Mouse (Mus musculus): ENCODE data around the gene Clic3. TPM values are rescaled to one million over a fixed set of nuclear protein-coding genes. Genes with fewer than 3 reads are reported as not detected.

Gene Clic3
- total and polyA plus RNA-seq, 3 experiments: 0.15 to 0.27 TPM; not detected in 1

DNA sequence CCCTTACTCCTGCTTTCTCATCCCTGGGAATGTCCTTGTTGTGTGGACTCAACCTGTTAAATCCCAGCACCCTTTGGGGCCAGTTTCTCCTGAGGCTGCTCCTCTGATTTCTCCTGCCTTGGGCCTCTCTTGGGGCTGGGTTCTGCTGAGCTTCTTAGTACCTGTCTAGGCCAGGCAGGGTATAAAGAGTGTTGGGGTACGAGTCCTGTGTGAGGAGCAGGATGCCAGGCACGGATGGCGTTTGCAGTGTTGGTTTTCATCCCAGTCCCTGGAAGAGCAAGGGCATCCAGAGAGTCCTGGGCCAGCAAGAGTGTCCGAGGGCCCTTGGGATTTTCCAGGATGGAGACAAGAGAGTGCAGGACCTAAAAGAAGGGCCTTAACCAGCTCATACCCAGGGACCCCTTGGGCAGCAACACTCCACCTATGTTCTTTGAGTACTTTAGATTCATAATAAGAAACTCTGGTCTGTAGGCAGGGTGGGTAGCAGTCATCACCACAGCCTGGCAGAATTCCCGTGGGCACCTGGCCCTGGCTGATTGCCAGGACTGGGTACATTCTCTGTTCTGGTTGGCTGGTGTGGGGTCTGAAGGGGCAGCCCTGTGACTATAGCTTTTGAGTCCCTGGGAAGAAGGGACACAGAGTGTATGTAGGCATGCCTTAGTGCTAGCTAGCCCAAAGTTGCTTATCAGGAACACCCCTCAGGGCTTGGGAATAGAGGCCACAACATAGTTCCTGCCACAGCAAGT is 27.0 kb upstream of the Clic3 start:
- H3K27ac ChIP-seq (ENCODE audit: control insufficient read depth, low read depth, low read length): no peak overlapping the region
- no peak for TF ChIP-seq RAD21 (IDR thresholded peaks at IDR 0.05; ENCODE audit: low read depth, low read length)
- no peak for TF ChIP-seq TAL1 (IDR thresholded peaks at IDR 0.05; ENCODE audit: low read length)
- no peak for TF ChIP-seq MXI1 (IDR thresholded peaks at IDR 0.05; ENCODE audit: low read depth, low read length)
- no peak for TF ChIP-seq HCFC1 (IDR thresholded peaks at IDR 0.05; ENCODE audit: low read depth, low read length)
- no peak for TF ChIP-seq SMC3 (IDR thresholded peaks at IDR 0.05; ENCODE audit: low read depth, low read length)
- no peak for TF ChIP-seq BHLHE40 (IDR thresholded peaks at IDR 0.05; ENCODE audit: borderline replicate concordance, low read depth, low read length)
- no peak for TF ChIP-seq POLR2A (IDR thresholded peaks at IDR 0.05; ENCODE audit: control insufficient read depth in 1 of 2, insufficient read depth in 1 of 2, low read depth in 1 of 2, low read length in 2 of 2, poor library complexity in 1 of 2)
- no peak for TF ChIP-seq NRF1 (IDR thresholded peaks at IDR 0.05; ENCODE audit: insufficient read depth, low read depth, low read length, poor library complexity, severe bottlenecking)
- no peak for TF ChIP-seq ELF1 (IDR thresholded peaks at IDR 0.05; ENCODE audit: low read depth, low read length)
- no peak for TF ChIP-seq GABPA (IDR thresholded peaks at IDR 0.05; ENCODE audit: low read depth, low read length)
- TF ChIP-seq TCF12 (IDR thresholded peaks at IDR 0.05; ENCODE audit: low read depth, low read length): no peak
- no peak for TF ChIP-seq UBTF (IDR thresholded peaks at IDR 0.05; ENCODE audit: borderline replicate concordance, insufficient read depth, low read depth, low read length)
- no peak for TF ChIP-seq RCOR1 (IDR thresholded peaks at IDR 0.05; ENCODE audit: low read depth, low read length)
- TF ChIP-seq CTCF (IDR thresholded peaks at IDR 0.05 in 2 of 3, conservative IDR thresholded peaks at IDR 0.05 in 1 of 3; ENCODE audit: control insufficient read depth in 1 of 3, insufficient read depth in 1 of 3, low read depth in 2 of 3, low read length in 3 of 3, poor library complexity in 1 of 3, severe bottlenecking in 1 of 3): no peak
- TF ChIP-seq MYB (IDR thresholded peaks at IDR 0.05; ENCODE audit: low read depth, low read length): no peak
- no peak for TF ChIP-seq SIN3A (IDR thresholded peaks at IDR 0.05; ENCODE audit: low read length)
- no peak for TF ChIP-seq ZNF384 (IDR thresholded peaks at IDR 0.05; ENCODE audit: low read depth, low read length)
- TF ChIP-seq E2F4 (IDR thresholded peaks at IDR 0.05; ENCODE audit: borderline replicate concordance, low read depth, low read length): no peak
- TF ChIP-seq MYC (IDR thresholded peaks at IDR 0.05; ENCODE audit: low read depth, low read length): no peak
- no peaks in the 10 kb centered on the region for H3K9me3 ChIP-seq (replicated peaks; ENCODE audit: insufficient read depth, low read length)
- H3K79me2 ChIP-seq (ENCODE audit: control insufficient read depth, insufficient read depth, low read length, poor library complexity): peaks cover 2% of the 10 kb centered on the region; the same call in 1 of the 2 replicates
- peaks cover 8 to 23% of the 10 kb centered on the region in 2 experiments; a peak in 3 of 4 replicates for H3K4me1 ChIP-seq (ENCODE audit: control insufficient read depth in 1 of 2, insufficient read depth in 2 of 2, low read length in 2 of 2)
- H3K9ac ChIP-seq (ENCODE audit: control insufficient read depth, low read depth, low read length, poor library complexity, severe bottlenecking): peak overlapping the region; percentile 68
- peaks cover 0 to 7% of the 10 kb centered on the region in 2 experiments; a peak in 2 of 4 replicates for H3K36me3 ChIP-seq (ENCODE audit: control insufficient read depth in 1 of 2, insufficient read depth in 2 of 2, low read length in 2 of 2)
- no peak for DNase-seq (ENCODE audit: low read depth, low spot score)
- H3K4me3 ChIP-seq (ENCODE audit: control insufficient read depth in 1 of 2, insufficient read depth in 1 of 2, low read depth in 2 of 2, low read length in 2 of 2): peak overlapping the region; percentile 55 to 80
- H3K27me3 ChIP-seq (ENCODE audit: control insufficient read depth in 1 of 2, insufficient read depth in 2 of 2, low read length in 2 of 2): no peaks in the 10 kb centered on the region
